Mouse (Mus musculus) lung, postnatal 0 days (tissue): ENCODE measurements at regions not wholly inside any gene's neighbourhood (a gene's known extent, or its start where the extent isn't known, plus 50 kb on each side); places are given as distances from the start of the nearest gene placed in this dataset.

ENCODE experiments used
- CTCF ChIP-seq: IDR thresholded peaks from 2 replicates; pipeline ENCODE4 v1.5.1; 2016; ENCODE audit warnings: antibody characterized with exemption, mild to moderate bottlenecking
- EP300 ChIP-seq: IDR thresholded peaks from 2 replicates; pipeline ENCODE4 v1.6.1; 2016; ENCODE audit warnings: antibody characterized with exemption, mild to moderate bottlenecking, control low read depth

DNA sequence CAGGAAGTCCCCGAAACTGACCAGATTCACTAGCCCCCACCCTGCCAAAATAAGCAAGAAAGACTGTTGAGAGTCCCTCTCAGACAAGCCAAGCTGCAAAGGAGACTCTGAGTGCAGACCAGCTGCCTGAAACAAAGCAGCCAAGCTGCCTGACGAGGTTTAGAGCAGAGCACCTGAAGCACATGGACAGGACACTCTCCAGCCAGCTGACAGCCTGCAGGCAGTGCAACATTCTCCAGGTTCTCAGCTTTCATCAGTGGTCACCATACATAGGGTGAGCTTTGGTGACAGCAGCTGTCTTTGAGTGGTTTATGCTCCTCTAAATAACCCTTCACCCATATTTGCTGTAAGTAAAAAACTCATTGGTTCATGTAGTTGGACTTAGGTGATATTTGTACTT, 350.5 kb downstream of the H2al1j start:
- TF ChIP-seq CTCF (no peak), EP300 (no peak)
